Mouse (Mus musculus): ENCODE data around the gene Ism2. TPM values are rescaled to one million over a fixed set of nuclear protein-coding genes. Genes with fewer than 3 reads are reported as not detected.

The Ism2 gene
- 0.44 and 0.58 TPM in 2 replicates for polyA plus RNA-seq (2015; fragmentation: Nextera tagmentation; extraction: Ambion mirVana)

DNA sequence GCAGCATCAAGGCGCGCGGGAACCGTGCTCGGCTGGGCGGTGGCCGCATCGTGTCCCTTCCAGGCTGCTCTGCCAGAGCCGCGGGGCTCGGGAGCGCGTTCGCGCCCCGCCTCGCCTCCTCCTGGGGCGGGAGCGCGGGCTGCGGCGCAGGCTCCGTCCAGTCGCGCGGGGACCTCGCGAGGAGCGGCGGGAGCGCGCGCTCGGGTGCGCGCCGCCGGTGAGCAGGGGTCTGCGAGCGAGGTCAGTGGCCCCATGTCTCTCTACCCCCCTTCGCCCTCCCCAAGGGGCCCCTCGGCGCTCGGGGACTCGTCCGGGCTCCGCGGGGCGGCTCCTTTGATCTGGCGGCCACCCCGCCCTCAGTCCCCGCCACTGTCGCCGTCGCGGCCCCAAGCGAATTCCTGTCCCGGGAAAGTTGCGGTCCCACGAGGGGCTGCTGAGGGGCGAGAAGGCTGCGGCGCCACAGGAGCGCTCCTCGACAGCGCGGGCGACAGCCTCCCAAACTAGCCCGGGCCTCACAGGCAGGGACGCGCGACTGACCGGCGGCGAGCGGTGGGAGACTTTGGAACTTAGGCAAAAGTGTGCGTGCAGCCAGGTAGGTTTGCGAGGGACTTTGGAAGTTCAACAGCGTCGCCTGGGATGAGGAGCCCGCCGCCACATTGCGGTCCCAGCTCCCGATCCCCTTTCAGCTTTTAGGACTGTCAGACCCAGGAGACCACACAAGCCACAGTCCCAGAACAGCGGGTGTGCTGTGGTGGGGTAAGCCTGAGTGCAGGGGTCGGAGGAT is at the start of gene Ism2:
Ism2 (minus strand) TSS at position 49 of the 784 bp plus-strand sequence.
- Histone ChIP-seq H3K9ac (peak within 1 kb of the TSS; percentile 77), H3K36me3 (no peaks in the 10 kb centered on the region), H3K27me3 (no peaks in the 10 kb centered on the region), H3K4me3 (peak within 1 kb of the TSS; percentile 86), H3K4me1 (replicated peaks) (peaks cover 16% of the 10 kb centered on the region), H3K9me3 (replicated peaks) (no peaks in the 10 kb centered on the region), H3K4me2 (peak within 1 kb of the TSS; percentile 100), H3K27ac (no peak within 1 kb of the TSS)
- ATAC-seq (replicated peaks; ENCODE audit: insufficient number of reproducible peaks, insufficient read depth, low FRiP score, low read depth) = peak; percentile 77
- under 1% methylated on average over 70 of the region's 86 CpGs for WGBS

DNA sequence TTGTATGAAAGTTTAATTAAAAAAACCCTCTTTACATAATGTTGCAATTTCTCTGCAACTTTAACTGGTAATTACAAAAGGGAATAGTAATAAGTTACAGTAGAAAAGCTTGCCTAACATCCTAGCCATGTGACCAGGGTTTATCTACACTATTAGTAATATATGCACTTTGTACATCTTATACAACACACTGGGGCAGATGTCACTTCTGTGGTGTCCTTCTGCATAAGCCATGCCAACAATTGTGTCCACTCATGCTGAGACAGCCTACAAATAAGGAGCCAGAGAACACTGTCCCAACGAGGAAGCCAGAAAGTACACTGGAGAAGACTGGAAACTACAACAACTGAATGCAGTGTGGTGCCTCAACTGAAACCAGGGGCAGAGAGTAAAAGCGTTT is 48.5 kb upstream of the Ism2 start:
- H3K4me3 ChIP-seq = no peak overlapping the region
- WGBS = 78% methylated on average over 2 of the region's 2 CpGs
- H3K27me3 ChIP-seq = no peaks in the 10 kb centered on the region
- ATAC-seq (replicated peaks; ENCODE audit: insufficient number of reproducible peaks, insufficient read depth, low FRiP score, low read depth) = no peak
- H3K27ac ChIP-seq = no peak overlapping the region
- H3K9me3 ChIP-seq (replicated peaks) = no peaks in the 10 kb centered on the region
- H3K4me2 ChIP-seq = no peak overlapping the region
- no peak overlapping the region for H3K9ac ChIP-seq
- H3K36me3 ChIP-seq = peaks cover 22% of the 10 kb centered on the region
- no peaks in the 10 kb centered on the region for H3K4me1 ChIP-seq (replicated peaks)

DNA sequence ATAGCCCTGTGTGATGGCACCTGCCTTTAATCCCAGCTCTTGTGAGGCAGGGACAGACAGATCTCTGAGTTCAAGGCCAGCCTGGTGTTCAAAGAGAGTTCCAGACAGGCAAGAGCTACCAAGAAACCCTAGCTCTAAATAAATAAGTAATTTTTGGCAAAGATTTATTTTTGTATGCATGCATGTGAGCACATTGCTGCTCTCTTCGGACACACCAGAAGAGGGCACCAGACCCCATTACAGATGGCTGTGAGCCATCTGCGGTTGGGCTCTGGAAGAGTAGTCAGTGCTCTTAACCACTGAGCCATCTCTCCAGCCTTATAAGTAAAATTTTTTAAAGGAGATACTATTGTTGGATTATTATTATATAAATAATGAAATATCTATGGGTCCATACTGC is 48.0 kb upstream of the Ism2 start:
- Histone ChIP-seq H3K4me2 (no peak overlapping the region), H3K27ac (no peak overlapping the region), H3K27me3 (no peaks in the 10 kb centered on the region), H3K36me3 (peaks cover 23% of the 10 kb centered on the region), H3K4me3 (no peak overlapping the region), H3K9ac (no peak overlapping the region), H3K4me1 (replicated peaks) (no peaks in the 10 kb centered on the region), H3K9me3 (replicated peaks) (no peaks in the 10 kb centered on the region)
- 91% methylated on average over 2 of the region's 2 CpGs for WGBS
- ATAC-seq (replicated peaks; ENCODE audit: insufficient number of reproducible peaks, insufficient read depth, low FRiP score, low read depth) = no peak

DNA sequence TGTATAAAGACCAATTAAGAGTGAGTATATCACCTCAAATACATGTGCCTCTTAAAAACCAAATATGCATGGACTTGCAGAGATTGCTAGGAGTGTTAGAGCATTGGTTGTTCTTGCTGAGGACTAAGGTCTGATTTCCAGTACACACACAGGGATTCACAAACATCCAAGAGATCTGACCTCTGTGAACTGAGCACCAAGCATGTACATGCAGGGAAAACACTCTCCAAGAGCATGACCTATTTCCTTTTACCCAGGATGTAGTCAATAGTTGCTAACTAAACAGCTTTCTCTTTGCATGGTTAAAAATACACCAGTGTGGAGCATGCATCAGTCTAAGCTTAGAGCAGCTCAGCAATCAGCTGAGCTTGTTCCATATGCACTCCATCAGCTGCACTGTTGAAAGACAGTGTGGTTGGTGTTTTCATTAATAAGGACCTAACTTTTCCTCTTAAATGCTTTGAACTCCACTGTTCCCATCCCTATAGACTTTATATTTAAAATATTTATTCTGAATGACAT is 43.6 kb upstream of the Ism2 start:
- Histone ChIP-seq H3K4me2 (no peak overlapping the region), H3K36me3 (peaks cover 37% of the 10 kb centered on the region), H3K27me3 (no peaks in the 10 kb centered on the region), H3K4me3 (no peak overlapping the region), H3K9ac (no peak overlapping the region), H3K27ac (no peak overlapping the region), H3K4me1 (replicated peaks) (no peaks in the 10 kb centered on the region), H3K9me3 (replicated peaks) (no peaks in the 10 kb centered on the region)
- no peak for ATAC-seq (replicated peaks; ENCODE audit: insufficient number of reproducible peaks, insufficient read depth, low FRiP score, low read depth)

DNA sequence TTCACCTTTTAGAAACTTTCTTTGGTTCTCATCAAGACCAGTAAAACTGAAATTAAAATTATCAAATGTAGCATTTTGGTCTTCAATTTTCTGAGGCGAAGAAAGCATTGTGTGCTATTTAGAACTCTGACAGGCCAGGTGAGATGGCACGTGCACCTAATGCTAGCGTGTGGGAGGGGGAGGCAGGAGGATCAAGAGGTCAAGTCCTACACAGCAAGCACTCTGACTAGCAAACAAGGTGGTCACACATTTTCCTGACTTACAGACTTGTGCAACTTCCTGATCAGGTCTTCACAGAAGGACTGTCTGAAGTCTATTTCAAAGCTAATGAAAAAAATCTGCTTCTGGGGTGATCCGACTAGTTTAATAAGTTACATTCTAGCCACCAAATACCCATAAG is 38.6 kb upstream of the Ism2 start:
- no peak overlapping the region for H3K27ac ChIP-seq
- H3K27me3 ChIP-seq = no peaks in the 10 kb centered on the region
- no peaks in the 10 kb centered on the region for H3K4me1 ChIP-seq (replicated peaks)
- H3K4me2 ChIP-seq = no peak overlapping the region
- WGBS = 86% methylated on average over 4 of the region's 4 CpGs
- H3K9me3 ChIP-seq (replicated peaks) = no peaks in the 10 kb centered on the region
- H3K36me3 ChIP-seq = peaks cover 15% of the 10 kb centered on the region
- no peak for ATAC-seq (replicated peaks; ENCODE audit: insufficient number of reproducible peaks, insufficient read depth, low FRiP score, low read depth)
- no peak overlapping the region for H3K4me3 ChIP-seq
- no peak overlapping the region for H3K9ac ChIP-seq

DNA sequence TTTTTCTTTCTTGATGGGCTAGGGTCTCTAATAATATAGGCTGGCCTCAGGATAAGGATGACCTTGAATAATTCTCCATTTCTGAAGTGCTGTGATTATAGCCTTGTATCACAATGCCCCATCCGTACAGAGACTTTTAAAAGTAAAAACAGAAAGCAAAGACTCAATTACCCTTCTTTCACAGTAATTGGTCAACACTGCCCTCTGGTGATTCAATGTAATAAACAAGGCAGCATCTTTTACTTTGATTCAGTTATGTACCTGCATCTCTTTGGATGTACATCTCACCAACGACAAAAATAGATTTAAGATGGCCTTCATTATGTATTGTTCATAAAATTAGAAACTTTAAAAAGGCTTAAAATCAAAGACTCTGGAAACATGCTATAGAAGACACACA is 35.4 kb upstream of the Ism2 start:
- Histone ChIP-seq H3K36me3 (no peaks in the 10 kb centered on the region), H3K27me3 (no peaks in the 10 kb centered on the region), H3K4me2 (no peak overlapping the region), H3K4me3 (no peak overlapping the region), H3K4me1 (replicated peaks) (no peaks in the 10 kb centered on the region), H3K9me3 (replicated peaks) (no peaks in the 10 kb centered on the region), H3K9ac (no peak overlapping the region), H3K27ac (no peak overlapping the region)
- WGBS = 28% methylated on average over 2 of the region's 2 CpGs
- no peak for ATAC-seq (replicated peaks; ENCODE audit: insufficient number of reproducible peaks, insufficient read depth, low FRiP score, low read depth)

DNA sequence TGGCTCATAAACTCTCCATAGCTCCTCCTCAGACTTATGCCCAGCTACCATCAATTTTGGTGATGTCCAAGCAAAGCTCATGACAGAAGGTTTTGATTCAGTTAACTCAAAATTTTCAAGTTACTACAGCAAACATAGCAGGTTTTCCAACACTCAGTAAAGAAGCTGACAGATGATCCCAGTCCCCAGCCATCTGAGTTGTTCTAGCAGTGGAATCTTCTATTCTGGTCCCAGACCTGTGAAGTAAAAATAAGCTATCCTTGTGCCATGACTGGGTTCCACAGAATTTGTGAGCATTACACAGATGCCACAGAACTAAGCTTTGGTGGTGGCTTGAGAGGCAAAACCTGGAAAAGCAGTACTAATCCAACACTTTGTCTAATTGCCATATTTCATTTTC is 34.3 kb upstream of the Ism2 start:
- no peak overlapping the region for H3K9ac ChIP-seq
- H3K9me3 ChIP-seq (replicated peaks) = no peaks in the 10 kb centered on the region
- no peak overlapping the region for H3K4me2 ChIP-seq
- H3K36me3 ChIP-seq = no peaks in the 10 kb centered on the region
- no peak for ATAC-seq (replicated peaks; ENCODE audit: insufficient number of reproducible peaks, insufficient read depth, low FRiP score, low read depth)
- H3K4me1 ChIP-seq (replicated peaks) = no peaks in the 10 kb centered on the region
- no peak overlapping the region for H3K4me3 ChIP-seq
- H3K27me3 ChIP-seq = no peaks in the 10 kb centered on the region
- no peak overlapping the region for H3K27ac ChIP-seq

DNA sequence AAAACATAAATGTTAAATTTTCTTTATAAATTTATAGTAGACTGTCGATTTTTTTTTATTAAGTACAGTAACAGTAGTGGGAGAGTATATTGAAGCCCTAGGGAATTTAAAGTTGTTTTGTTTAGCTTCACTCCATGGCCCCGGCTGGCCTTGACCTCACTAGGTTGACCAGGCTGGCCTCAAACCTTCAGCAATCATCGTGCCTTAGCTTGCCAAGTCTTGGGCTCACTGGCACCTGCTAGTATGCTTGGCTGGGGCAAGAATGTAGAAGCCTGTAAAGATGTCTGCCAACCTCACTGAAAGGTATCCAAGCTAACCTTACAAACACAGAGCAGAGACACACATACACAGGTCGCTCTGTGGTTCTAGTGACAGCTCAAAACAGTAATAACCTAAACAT is 33.0 kb upstream of the Ism2 start:
- no peak overlapping the region for H3K4me3 ChIP-seq
- ATAC-seq (replicated peaks; ENCODE audit: insufficient number of reproducible peaks, insufficient read depth, low FRiP score, low read depth) = no peak
- no peaks in the 10 kb centered on the region for H3K36me3 ChIP-seq
- no peak overlapping the region for H3K4me2 ChIP-seq
- H3K27me3 ChIP-seq = no peaks in the 10 kb centered on the region
- H3K27ac ChIP-seq = no peak overlapping the region
- no peak overlapping the region for H3K9ac ChIP-seq
- 76% methylated on average over 4 of the region's 4 CpGs for WGBS
- 0 out of 2 replicates have a peak, but pooled peaks cover 2% of the 10 kb centered on the region for H3K4me1 ChIP-seq (replicated peaks)
- no peaks in the 10 kb centered on the region for H3K9me3 ChIP-seq (replicated peaks)

DNA sequence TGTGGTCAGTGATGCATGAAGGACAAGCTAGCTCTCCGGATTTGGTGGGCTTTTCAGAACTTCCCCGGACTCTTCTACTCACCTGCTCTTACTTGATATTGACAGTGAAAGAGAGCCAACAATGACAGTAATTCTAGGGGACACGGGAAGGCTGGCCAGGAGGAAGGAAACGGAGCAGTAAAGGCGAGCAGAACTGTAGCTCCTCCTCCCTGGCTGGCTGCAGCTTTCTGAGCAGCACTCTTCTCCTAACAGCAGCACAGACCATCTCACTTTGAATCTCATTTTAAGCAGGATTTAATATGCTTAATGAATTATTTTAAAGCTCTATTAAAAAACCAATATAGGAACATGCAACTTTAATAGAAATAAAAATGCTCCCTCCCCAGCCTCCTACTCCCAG is 32.4 kb upstream of the Ism2 start:
- no peak for ATAC-seq (replicated peaks; ENCODE audit: insufficient number of reproducible peaks, insufficient read depth, low FRiP score, low read depth)
- Histone ChIP-seq H3K4me1 (replicated peaks) (0 out of 2 replicates have a peak, but pooled peaks cover 3% of the 10 kb centered on the region), H3K27me3 (no peaks in the 10 kb centered on the region), H3K36me3 (no peaks in the 10 kb centered on the region), H3K9me3 (replicated peaks) (no peaks in the 10 kb centered on the region), H3K4me2 (no peak overlapping the region), H3K27ac (no peak overlapping the region), H3K9ac (no peak overlapping the region), H3K4me3 (no peak overlapping the region)
- 46% methylated on average over 5 of the region's 5 CpGs for WGBS

DNA sequence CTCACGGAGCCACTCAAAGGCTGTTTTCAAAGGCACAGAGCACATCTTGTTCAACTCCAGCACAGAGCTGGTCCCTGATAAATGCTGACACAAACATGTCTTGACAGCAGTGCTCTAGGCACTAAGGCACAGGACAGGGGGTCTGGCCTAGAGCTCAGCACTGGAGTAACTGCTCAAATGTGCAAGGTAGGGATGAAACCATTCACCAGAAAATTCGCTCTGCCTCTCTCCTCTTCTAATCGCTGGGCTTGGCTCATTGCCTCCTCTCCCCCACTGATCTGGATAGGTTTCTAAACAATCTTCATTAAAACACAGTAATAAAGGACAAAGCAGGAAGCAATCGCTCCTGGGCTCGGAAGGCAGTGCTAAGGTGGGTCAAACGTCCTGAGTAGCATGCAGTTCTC is 31.6 kb upstream of the Ism2 start:
- ATAC-seq (replicated peaks; ENCODE audit: insufficient number of reproducible peaks, insufficient read depth, low FRiP score, low read depth) = no peak
- Histone ChIP-seq H3K27me3 (no peaks in the 10 kb centered on the region), H3K4me2 (no peak overlapping the region), H3K9ac (no peak overlapping the region), H3K36me3 (no peaks in the 10 kb centered on the region), H3K4me1 (replicated peaks) (0 out of 2 replicates have a peak, but pooled peaks cover 3% of the 10 kb centered on the region), H3K27ac (no peak overlapping the region), H3K4me3 (no peak overlapping the region), H3K9me3 (replicated peaks) (no peaks in the 10 kb centered on the region)
- WGBS = 55% methylated on average over 6 of the region's 6 CpGs

DNA sequence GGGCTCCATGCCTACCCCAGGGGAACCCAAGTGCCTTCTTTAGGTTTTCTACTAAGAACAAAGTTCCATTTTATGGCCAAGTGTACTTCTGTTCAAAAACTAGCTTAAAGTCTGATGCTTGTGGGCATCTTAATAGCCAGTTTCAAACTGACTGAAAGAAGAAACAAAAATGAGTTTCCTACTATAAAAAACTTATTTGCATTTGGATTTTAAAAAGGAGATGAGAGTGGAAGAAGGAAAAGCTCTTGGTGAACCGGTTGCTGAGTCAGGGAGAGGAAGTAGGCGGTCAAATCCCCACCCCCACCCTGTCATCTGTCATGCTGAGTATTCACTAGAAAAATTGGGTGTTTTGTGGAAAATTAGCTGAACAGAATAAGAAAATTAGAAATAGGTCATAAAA is 30.7 kb upstream of the Ism2 start:
- Histone ChIP-seq H3K4me1 (replicated peaks) (0 out of 2 replicates have a peak, but pooled peaks cover 3% of the 10 kb centered on the region), H3K4me2 (no peak overlapping the region), H3K27ac (no peak overlapping the region), H3K4me3 (no peak overlapping the region), H3K27me3 (no peaks in the 10 kb centered on the region), H3K36me3 (no peaks in the 10 kb centered on the region), H3K9me3 (replicated peaks) (no peaks in the 10 kb centered on the region), H3K9ac (no peak overlapping the region)
- ATAC-seq (replicated peaks; ENCODE audit: insufficient number of reproducible peaks, insufficient read depth, low FRiP score, low read depth) = no peak
- 56% methylated on average over 2 of the region's 2 CpGs for WGBS

DNA sequence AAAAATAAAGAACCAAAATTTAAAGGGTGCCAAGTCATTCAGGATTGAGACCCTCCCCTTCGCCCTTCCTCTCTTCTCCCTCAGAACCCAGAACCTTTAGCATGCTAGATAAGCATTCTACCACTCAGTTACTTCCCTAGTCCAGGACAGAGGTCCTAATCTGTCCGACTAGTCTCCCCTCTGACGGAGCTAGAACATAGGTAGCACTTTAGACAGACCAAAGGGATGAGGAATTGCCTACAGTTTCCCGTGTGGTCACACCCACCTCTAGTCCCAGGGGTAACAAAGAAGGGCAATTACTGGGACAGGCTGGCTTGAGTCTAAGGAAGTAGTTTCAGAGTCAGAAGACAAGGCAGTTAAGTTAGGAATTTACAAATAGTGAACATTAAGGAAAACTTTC is 28.5 kb upstream of the Ism2 start:
- no peaks in the 10 kb centered on the region for H3K27me3 ChIP-seq
- H3K4me2 ChIP-seq = no peak overlapping the region
- H3K27ac ChIP-seq = no peak overlapping the region
- ATAC-seq (replicated peaks; ENCODE audit: insufficient number of reproducible peaks, insufficient read depth, low FRiP score, low read depth) = no peak
- no peaks in the 10 kb centered on the region for H3K36me3 ChIP-seq
- H3K9me3 ChIP-seq (replicated peaks) = no peaks in the 10 kb centered on the region
- WGBS = 59% methylated on average over 4 of the region's 4 CpGs
- no peak overlapping the region for H3K4me3 ChIP-seq
- H3K4me1 ChIP-seq (replicated peaks) = 0 out of 2 replicates have a peak, but pooled peaks cover 3% of the 10 kb centered on the region
- H3K9ac ChIP-seq = no peak overlapping the region

All from heart, embryonic 15.5 days (tissue).